Mouse (Mus musculus) G1E-ER4 (cell line): ENCODE measurements at regions not wholly inside any gene's neighbourhood (a gene's known extent, or its start where the extent isn't known, plus 50 kb on each side); places are given as distances from the start of the nearest gene placed in this dataset.

Experiments used
- GATA1 ChIP-seq: IDR thresholded peaks from one replicate; pipeline ENCODE4 v1.8.0; 2012; ENCODE audit warnings: low read length, inconsistent platforms

- TF ChIP-seq GATA1, result no peak
Measured at GRCm38 (mm10) chr6:50840826-50841225, 186.6 kb upstream of the Npvf start.

DNA sequence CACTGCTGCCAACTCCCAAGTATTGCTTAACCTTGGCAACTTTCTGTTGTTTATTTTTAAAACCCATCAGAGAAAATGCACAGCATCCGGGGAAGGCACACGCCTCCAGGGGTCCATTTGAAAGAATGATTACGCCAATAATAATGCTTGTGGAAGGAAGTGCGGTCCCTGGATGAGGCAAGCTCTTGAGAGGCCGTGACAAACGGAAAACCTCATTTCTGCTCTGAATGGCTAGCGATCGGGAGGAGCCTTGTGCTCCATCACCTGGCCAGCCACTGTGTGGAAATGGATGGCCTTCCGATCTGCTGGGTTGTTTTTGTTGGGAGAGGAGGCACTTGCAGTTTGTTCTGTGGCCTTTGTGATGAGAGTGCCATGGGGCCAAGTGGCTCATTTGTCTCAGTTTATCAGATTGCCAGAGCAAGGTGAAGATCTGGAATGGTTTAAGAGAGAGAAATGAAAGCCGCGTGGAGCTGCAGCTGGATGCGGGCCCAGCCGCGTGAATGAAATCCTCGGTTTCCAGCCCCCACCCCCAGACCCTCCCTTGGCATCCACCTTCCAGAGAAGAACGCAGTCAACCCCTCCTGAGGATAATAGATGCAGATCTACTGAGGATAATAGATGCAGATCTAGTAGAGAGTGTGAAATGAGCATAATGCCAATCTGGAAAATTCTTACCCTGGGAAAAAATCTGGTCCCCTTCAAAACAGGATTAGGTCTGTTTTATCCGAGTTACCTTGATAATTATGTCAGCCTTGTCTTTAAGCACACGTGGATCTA lies 192.7 kb upstream of the Npvf start:
- TF ChIP-seq GATA1, result no peak

- TF ChIP-seq GATA1, result no peak
Measured at GRCm38 (mm10) chr6:50847548-50847947, 193.3 kb upstream of the Npvf start.

- TF ChIP-seq GATA1, result no peak
Measured at GRCm38 (mm10) chr6:50859162-50859561, 204.9 kb upstream of the Npvf start.

DNA sequence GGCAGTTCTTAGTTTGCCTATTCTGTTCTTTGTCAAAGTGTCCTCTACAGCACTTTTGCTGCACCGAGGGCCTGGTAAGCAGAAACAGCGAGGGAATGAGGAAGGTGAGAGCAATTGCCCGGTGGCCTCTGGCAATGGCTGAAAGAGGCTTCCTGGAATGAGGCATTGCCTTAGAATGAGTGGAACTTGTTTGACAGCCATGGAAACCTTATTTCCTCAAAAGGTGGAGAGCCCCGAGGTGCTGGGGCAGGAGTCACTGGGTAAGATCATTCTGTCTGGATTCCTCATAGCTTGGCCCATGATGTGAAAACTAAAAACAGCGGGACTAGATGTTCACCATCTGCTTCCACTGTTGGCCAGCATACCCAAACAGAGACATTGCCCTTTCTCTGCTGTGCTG lies 223.8 kb upstream of the Npvf start:
- TF ChIP-seq GATA1, result no peak

GRCm38 (mm10) chr6:50882298-50882697 lies 228.1 kb upstream of the Npvf start:
- no peak for TF ChIP-seq GATA1

GRCm38 (mm10) chr6:50882759-50883158 lies 228.5 kb upstream of the Npvf start:
- no peak for TF ChIP-seq GATA1

DNA sequence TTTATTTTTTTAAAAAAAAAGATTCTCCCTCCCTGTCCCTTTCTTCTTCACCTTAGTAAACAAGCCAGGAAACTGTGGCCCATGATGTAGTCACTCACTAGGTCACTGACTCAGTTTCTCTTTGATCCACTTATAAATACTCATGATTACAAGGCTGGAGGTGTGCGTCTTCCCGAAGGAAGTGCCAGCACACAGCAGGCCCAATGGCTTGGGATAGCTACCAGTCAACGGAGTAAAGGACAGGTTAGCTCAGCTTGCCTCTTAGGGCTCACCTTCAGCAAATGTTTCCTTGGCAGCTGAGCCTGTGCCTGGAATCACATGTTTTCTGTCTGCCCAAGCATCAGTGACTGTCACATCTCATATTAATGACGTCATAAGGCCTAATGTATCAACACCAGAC lies 230.8 kb upstream of the Npvf start:
- no peak for TF ChIP-seq GATA1

GRCm38 (mm10) chr6:50885771-50886360 lies 231.6 kb upstream of the Npvf start:
- TF ChIP-seq GATA1, result no peak

DNA sequence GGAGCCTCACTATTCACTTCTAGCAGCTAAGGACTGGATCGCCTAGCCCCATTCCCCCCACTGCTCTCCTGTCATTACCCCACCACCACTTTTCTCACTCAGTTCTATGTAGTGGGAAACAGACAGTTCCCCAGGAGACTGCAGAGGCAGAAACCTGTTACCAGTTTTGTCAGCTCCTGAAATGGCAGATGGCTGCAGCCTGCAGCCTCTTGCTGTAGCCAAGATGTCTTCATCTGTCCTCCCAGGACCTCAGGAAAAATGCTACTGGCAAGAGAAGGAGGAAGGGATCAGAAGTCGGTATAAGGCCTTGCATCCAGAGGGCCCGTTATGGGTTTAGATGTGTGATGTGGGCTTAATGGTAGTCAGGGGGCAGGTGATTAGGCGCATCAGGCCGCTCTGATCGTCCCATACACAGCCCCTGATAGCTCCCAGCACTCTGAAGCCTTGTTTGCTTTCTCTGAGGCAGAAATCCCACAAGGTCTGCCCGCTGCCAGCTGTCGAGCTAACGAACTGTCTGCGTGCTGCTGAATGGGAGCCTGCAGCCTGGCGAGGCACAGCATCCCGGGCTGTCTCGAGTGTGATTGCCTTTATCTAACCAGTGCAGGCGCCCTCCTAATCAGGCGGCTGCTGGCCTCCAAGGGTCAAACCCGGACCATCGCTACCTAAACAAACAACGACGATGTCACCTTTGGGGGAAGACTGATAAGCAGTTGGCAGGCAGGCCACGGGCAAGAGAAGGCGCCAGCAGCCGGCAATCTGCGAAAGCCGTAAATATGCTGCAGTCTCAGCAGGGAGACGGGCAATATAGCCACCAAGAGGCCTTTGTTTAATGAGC lies 236.3 kb upstream of the Npvf start:
- peak; percentile 62 for TF ChIP-seq GATA1

DNA sequence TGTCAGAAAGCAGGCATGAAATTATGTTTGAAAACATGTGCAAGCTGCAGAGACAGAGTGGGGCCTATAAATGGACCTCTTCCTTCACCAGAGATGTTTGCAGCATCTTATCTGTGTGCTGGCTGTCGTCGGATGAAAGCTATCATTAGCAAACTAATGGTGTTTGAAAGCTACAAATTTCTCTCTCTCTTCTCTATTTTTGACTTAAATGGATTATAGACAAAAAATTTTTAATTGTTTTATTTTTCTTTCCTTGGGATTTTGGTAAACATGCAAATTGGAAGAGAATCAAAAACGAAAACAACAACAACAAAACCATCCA lies 236.9 kb upstream of the Npvf start:
- TF ChIP-seq GATA1, result no peak

DNA sequence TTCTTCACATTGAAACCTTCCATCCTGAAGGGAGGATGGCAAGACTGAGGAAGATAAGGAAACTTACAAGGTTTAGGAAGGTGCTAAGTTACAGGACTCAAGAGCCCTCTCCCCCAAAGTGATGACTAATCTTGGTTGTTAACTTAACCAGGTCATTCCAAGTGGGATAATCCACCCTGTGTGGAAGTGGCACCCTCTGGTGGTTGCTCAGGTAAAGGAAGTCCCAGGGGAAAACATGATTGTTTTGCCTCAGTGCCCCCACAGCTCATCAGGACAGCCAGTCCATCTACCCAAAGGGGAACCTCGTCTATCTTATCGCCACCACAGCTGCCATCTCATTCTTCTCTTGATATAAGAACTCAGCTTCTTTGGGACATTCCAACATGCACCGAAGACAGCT lies 244.6 kb upstream of the Npvf start:
- TF ChIP-seq GATA1, result no peak

- no peak for TF ChIP-seq GATA1
Measured at GRCm38 (mm10) chr6:50915166-50916030, 261.2 kb upstream of the Npvf start.

DNA sequence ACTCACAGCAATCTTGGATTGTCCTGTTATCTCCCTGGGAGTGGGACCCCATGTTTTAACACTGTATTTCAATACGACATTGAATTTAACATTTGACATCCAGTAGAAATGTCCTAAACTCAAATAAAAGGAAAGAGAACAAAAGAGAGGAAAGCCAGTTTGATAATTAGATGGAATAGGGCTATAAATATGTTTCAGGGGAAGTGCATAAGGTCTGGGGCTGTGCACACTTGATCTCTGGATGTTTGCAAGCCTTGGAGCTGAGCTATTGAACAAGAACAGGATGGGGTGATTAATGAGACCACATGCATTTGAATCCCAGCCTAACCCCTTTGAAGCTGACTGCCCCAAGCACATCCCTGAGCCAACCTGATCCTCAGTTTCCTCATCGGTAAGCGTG lies 264.0 kb upstream of the Npvf start:
- TF ChIP-seq GATA1, result no peak

DNA sequence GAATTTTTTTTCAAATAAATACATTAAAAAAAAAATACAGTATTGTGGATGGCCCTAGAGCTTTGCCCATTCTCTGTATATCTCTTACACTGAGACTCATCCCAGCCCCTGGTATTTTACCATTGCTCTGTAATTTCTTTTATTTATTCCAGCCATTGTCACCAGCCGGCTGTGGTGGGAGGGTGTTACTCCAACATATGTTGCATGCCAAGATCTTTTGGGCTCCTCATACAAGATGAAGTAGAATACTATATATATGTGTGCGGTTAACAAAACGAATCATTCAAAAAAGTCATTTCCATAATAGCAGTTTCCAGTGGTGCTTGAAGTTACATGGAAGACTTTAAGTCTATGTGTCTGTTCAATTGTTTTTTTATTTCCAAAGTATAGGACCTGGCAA lies 268.0 kb upstream of the Npvf start:
- no peak for TF ChIP-seq GATA1

GRCm38 (mm10) chr6:50924571-50924970 lies 270.3 kb upstream of the Npvf start:
- TF ChIP-seq GATA1, result no peak
